Mouse (Mus musculus): ENCODE data around the gene Aprt.

DNA sequence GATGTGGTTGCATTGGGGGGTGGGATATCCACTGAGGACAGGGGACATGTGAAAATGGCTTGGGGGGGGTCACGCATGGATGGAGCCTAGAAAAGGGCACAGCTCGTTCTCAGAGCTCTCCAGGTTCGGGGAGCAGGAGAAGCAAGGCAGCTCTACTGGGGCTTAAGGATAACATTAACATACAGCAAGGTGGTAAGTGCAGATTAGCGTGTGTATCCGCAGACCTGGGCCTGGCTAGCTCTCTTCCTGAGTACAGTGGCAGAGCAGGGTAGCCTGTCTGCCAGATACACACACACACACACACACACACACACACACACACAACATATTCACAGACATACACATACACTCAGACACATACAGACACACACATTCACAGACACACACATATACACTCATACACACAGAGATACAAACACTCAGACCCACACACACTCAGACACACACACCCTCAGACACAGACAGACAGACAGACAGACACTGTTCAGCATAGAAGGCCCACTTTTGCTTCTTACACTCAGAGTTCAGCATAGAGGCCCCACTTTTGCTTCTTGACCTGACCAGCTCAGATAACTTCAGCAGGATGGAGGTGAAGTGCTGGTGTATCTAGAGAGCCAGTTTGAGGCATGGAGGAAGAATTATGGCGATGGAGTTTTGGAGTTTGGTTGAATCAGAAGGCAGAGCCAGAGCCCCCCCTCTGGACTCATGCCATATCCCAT lies 42.1 kb upstream of the Aprt start:
- no peak for TF ChIP-seq CTCF (IDR thresholded peaks at IDR 0.05; ENCODE audit: low read depth)
- TF ChIP-seq EP300 (optimal IDR thresholded peaks at IDR 0.05): no peak

Measured in stomach, postnatal 0 days (tissue).